Mouse (Mus musculus) ovary, postnatal 10 days (tissue): ENCODE data around the gene Lyrm2.

Source experiments
- DNase-seq: peaks from one replicate; pipeline ENCODE4 v3.0.0; 2022; ENCODE audit warnings: low spot score

The Lyrm2 gene

GRCm38 (mm10) chr4:32799966-32800576 lies at the start of gene Lyrm2:
Lyrm2 (plus strand) TSS chr4:32800253.
- peak; percentile 69 for DNase-seq

GRCm38 (mm10) chr4:32750711-32751110 lies 49.3 kb upstream of the Lyrm2 start:
- DNase-seq = no peak

GRCm38 (mm10) chr4:32757430-32757829 lies 42.6 kb upstream of the Lyrm2 start:
- no peak for DNase-seq

GRCm38 (mm10) chr4:32767471-32767870 lies 32.6 kb upstream of the Lyrm2 start:
- DNase-seq = no peak

GRCm38 (mm10) chr4:32768046-32768445 lies 32.0 kb upstream of the Lyrm2 start:
- DNase-seq = no peak

- no peak for DNase-seq
Observed at GRCm38 (mm10) chr4:32770284-32770810, 29.7 kb upstream of the Lyrm2 start.

- no peak for DNase-seq
Observed at GRCm38 (mm10) chr4:32779996-32780395, 20.1 kb upstream of the Lyrm2 start.

GRCm38 (mm10) chr4:32787110-32787509 lies 12.9 kb upstream of the Lyrm2 start:
- DNase-seq = no peak

- DNase-seq = no peak
Observed at GRCm38 (mm10) chr4:32789020-32789419, 11.0 kb upstream of the Lyrm2 start.

- DNase-seq = no peak
Observed at GRCm38 (mm10) chr4:32798976-32799375, 1.1 kb upstream of the Lyrm2 start.

GRCm38 (mm10) chr4:32800577-32801170 lies 621 bp downstream of the Lyrm2 start:
- DNase-seq = no peak

GRCm38 (mm10) chr4:32817478-32817877 lies 17.4 kb downstream of the Lyrm2 start:
- DNase-seq = no peak

- no peak for DNase-seq
Observed at GRCm38 (mm10) chr4:32820676-32821075, 20.6 kb downstream of the Lyrm2 start.

- no peak for DNase-seq
Observed at GRCm38 (mm10) chr4:32824254-32824653, 24.2 kb downstream of the Lyrm2 start.

GRCm38 (mm10) chr4:32826925-32827324 lies 26.9 kb downstream of the Lyrm2 start:
- DNase-seq = no peak

- no peak for DNase-seq
Observed at GRCm38 (mm10) chr4:32828385-32829077, 28.5 kb downstream of the Lyrm2 start.

- no peak for DNase-seq
Observed at GRCm38 (mm10) chr4:32829316-32829715, 29.3 kb downstream of the Lyrm2 start.

- no peak for DNase-seq
Observed at GRCm38 (mm10) chr4:32833494-32834282, 33.6 kb downstream of the Lyrm2 start.

GRCm38 (mm10) chr4:32834541-32834940 lies 34.5 kb downstream of the Lyrm2 start:
- DNase-seq = no peak

GRCm38 (mm10) chr4:32836071-32836470 lies 36.0 kb downstream of the Lyrm2 start:
- DNase-seq = no peak

- no peak for DNase-seq
Observed at GRCm38 (mm10) chr4:32838401-32838800, 38.3 kb downstream of the Lyrm2 start.
